Mouse (Mus musculus) frontal cortex, postnatal 36 days (tissue): ENCODE measurements around the gene Slc41a3.

Experiments
- DNase-seq, 2 experiments: peaks; one replicate each; pipeline ENCODE4 v3.0.0; 2022; ENCODE audit warnings: low spot score in 2 of 2

The Slc41a3 gene

GRCm38 (mm10) chr6:90604533-90605297 is at the start of gene Slc41a3:
Gene Slc41a3 (plus strand): TSS chr6:90604725.
- DNase-seq, result peak; percentile 87

- no peak for DNase-seq
Observed at GRCm38 (mm10) chr6:90556534-90557058, 47.9 kb upstream of the Slc41a3 start.

DNA sequence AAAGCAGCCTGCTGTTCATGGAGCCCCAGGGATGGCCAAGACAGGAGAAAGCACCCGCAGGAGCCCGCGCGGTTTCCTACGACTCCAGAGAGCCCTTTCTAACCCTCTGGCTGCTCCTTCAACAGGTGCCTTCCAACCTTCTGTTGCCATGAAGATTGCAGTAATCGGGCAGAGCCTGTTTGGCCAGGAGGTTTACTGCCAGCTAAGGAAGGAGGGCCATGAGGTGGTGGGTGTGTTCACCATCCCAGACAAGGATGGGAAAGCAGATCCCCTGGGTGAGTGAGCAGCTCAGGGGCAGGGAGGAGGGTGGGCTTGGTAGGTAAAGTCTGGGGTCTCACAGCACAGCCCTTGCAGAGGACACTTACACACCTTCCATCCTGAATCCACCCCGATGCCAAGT is 47.4 kb upstream of the Slc41a3 start:
- DNase-seq, result no peak

GRCm38 (mm10) chr6:90557829-90558693 is 46.5 kb upstream of the Slc41a3 start:
- no peak for DNase-seq

- no peak for DNase-seq
Observed at GRCm38 (mm10) chr6:90560390-90561058, 44.0 kb upstream of the Slc41a3 start.

GRCm38 (mm10) chr6:90561234-90561781 is 43.2 kb upstream of the Slc41a3 start:
- no peak for DNase-seq

DNA sequence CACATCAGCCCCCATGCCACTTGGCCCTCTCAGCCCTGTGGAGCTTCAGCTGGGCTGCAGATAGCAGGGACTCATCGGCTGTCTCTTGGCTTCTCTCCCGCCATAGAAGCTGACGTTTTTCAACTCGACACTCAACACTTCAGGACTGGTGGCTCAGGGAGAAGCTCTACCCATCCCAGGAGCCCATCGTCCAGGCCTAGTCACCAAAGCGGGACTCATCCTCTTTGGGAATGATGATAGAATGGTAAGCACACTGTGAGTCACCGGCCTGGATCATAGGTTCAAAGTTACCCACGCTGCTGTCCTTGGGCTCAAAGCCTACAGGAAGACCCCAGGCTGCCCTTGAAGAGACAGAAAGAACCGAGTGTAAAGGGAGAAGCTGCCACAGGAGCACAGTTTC is 40.3 kb upstream of the Slc41a3 start:
- DNase-seq, result no peak

DNA sequence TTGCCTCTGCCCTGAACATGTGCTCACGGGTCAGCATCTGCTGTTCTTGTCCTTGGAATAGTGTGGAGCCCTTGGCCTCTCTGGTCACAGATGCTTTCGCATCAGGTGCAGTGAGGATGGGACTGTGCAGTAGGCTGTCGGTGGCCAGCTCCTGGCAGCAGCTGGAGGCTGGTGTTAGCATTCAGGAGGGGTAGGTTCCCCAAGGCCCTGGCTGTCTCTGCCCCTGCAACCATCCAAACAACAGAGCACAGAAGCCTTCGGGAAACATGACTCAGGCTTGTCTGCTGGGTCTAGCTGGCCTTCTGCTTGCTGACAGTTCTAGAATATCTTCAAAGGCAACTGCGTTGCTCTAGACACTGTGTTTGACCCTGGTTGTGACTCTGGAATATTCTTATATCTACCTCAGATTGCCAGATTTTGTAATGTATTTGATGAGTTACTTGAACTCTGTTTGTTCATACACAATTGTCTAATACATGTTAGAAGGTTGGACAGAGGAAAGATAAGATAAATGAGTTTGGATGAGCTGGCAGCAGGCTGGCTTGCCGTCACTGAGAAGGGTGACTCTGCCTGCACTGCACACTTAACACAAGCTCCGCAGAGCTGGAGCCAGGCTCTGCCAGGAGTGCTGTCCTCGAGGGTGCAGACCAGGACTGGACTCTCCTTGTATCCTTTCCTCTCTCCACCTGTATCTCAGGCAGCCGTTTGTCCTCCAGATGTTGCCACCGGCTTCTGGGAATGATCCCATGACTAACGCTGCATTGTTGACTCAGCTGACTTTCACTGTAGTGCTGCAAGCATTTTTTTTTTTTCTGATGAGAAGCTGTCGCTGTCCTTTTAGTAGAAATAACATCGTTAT is 38.9 kb upstream of the Slc41a3 start:
- no peak for DNase-seq

GRCm38 (mm10) chr6:90567486-90567885 is 37.0 kb upstream of the Slc41a3 start:
- DNase-seq, result no peak

- DNase-seq, result peak in 1 of 2 experiments; percentile 45
Observed at GRCm38 (mm10) chr6:90567928-90568327, 36.6 kb upstream of the Slc41a3 start.

DNA sequence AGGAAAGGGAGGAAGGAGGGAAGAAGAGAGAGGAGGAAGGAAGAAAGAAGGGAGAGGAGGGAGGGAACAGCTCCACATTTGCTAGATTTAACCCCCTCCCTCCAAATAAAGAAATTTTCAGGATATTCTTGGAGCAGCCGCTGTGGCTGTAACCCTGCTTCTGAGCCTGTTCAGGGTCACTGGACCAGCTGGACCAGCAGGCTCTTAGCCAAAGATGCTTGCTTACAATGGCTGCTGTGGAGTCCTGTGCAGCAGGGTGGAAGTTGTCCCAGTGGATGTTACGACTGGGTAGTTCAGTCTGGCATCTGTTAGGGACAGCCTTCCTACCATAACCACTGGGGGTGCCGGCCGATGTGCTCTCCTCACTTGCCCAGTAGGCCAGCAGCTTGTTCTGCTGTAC is 35.8 kb upstream of the Slc41a3 start:
- DNase-seq, result no peak

DNA sequence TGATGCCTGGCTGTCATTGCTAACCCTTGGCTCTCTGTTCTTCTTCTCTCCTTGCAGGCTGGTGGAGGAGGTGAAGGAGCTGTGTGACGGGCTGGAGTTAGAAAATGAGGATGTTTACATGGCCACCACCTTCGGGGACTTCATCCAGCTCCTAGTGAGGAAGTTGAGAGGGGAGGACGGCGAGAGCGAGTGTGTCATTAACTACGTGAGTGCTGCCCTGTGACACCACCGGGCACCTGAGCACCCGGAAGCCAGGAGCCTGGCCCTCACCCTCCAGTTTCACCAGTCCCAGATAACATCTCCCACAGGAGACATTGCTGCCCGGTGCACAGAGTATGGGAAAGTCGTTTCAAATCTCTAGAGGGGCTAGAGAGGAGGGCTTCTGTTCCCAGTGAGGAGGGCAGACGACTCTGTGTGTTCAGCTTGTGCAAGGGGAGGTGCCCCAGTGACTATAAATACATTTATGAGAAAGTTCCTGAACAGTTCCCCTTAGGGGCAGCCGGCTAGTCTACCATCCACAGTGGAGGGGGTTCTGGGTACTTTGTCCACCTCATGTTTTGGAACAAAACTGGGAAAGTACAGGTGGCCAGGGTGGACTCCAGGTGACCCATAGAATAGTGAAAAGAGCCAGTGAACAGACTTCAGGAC is 34.7 kb upstream of the Slc41a3 start:
- DNase-seq, result no peak

- no peak for DNase-seq
Observed at GRCm38 (mm10) chr6:90570392-90570791, 34.1 kb upstream of the Slc41a3 start.

DNA sequence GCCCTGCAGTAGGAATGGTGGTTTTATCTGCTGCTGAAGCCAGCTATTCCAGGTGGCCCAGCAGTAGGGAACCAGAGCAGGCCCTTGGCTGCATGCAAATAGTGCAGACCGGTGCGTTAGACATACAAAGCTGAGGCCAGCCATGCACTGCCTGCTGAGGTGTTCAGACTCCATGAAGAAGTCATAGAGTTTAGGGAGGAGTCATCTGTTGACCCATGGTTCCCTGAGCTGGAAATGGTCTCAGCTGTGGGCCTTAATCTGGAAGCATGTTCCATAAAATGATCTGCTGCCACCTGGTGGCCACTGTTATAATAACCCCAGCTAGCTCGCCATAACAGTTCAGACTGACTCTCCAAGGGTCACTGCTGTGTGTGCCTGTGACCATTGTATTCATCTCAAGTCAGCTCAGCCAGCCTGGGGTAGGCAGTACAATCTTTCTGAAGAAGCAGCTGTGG is 29.2 kb upstream of the Slc41a3 start:
- peak; percentile 72 to 84 for DNase-seq

- no peak for DNase-seq
Observed at GRCm38 (mm10) chr6:90578174-90578573, 26.4 kb upstream of the Slc41a3 start.

DNA sequence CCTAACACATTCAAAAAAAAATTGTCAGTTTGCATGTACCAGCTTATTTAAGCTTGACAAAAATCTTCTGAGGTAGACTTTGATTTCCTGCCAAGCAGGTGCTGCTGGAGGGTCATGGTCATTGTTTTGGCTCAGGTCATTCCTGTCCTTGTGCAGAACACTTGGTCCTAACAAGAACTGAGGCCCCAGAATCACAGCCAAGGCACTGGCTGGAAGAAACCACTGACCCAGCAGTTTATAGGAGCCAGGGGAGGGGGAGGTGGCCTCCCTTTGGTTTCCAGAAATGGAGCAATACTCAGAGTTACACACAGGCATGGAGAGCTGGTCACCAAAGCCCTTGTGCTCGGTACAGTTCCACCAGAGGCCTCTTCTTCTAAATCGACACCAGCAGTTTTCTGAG is 22.2 kb upstream of the Slc41a3 start:
- no peak for DNase-seq

GRCm38 (mm10) chr6:90588113-90588512 is 16.4 kb upstream of the Slc41a3 start:
- DNase-seq, result no peak

DNA sequence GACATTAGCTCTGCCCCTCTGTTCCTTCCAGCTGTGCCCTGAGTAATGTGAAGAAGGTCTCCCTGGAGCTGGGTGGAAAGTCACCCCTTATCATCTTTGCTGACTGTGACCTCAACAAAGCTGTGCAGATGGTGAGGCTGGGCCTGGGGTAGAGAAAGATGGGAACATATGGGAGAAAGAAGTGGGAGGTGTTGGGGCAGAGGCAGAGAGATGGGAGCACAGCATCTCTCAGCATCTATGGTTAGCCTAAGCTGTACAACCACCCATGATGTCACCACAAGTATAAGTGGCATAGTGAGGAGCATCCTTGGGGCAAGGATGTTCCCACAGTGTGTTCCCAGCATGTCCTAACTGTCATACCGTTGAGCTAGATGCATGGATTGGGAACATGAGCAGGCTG is 13.8 kb upstream of the Slc41a3 start:
- DNase-seq, result peak in 1 of 2 experiments; percentile 38

DNA sequence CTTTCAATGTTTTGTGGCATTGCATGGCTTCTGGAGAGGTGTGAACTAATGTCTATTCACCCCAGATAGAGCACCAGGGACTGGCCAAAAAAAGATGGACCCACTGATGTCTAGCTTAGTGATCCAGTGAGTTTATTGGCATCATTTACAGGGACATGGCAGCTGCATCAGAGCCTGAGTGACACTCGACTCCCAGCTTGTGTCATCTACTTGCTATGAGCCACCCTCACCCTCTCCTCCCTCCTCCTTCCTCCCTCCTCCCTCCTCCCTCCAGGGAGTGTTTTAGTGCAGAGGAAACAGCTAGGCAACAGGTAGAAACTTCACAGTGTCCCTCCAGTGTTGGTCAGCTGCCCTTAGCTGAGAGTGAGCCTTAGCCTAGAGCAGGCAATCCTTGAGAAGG is 9.6 kb upstream of the Slc41a3 start:
- DNase-seq, result no peak

GRCm38 (mm10) chr6:90597060-90597459 is 7.5 kb upstream of the Slc41a3 start:
- DNase-seq, result no peak
